Mouse (Mus musculus) right cerebral cortex, postnatal 25 days (tissue): ENCODE measurements around the gene Stt3b.

Experiments used
- DNase-seq: peaks from one replicate; pipeline ENCODE4 v3.0.0; 2022

Stt3b gene

DNA sequence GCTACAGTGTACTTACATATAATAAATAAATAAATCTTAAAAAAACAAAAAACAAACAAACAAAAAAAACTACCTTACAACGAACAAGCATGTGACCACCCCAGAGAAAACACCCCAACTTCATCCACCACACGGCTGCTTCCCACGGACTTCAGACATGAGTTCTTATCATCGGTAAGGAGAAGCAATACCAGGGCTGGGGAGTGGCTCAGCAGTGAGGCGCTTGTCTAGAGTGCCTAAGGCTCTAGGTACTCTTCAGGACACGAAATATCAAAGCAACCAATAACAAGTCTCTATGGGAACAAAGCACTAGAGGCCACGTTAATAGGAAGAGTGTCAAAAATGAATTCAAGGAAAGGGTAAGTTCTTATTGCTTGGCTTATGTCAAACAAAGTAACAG, 49.8 kb downstream of the Stt3b start:
- no peak for DNase-seq

DNA sequence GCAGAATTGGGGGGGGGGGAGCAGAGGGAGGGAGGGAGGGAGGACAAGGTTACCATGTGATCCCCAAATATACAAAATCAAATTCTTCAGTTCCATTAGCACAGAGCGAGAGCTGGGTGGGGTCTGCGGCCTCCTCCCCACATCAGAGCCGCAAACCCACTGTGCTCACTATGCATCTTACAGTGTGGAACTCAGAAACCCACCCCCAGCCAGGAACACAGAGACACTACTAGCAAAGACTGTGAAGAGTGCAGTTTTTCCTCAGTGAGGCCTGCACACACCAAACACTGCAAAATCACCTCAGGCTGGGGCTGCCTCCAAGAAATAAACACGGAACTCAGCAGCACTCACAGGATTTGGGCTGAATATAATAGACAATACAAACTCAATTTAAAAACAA, 50.4 kb downstream of the Stt3b start:
- DNase-seq: no peak

DNA sequence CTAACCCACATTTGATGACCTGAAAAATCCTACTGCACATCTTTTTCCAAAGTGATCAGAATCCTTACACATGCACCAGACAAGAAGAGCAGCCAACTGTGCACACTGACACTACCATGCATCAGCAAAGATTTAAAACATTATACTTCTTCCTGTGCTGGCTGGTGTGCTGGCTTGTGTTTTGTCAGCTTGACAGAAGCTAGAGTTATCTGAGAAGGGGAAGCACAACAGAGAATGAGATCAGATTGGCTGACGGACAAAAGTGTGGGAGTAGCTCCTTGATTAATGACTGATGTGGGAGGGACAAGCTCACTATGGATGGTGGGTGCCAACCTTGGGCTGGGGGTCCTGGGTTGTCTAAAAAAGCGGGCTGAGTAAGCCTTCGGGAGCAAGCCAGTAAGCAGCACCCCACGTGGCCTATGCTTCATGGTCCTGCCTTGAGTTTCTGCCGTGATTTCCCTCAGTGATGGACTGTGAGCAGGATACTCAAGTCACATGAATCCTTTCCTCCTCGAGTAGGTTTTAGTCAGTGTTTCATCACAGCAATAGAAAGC, 52.4 kb downstream of the Stt3b start:
- no peak for DNase-seq

DNA sequence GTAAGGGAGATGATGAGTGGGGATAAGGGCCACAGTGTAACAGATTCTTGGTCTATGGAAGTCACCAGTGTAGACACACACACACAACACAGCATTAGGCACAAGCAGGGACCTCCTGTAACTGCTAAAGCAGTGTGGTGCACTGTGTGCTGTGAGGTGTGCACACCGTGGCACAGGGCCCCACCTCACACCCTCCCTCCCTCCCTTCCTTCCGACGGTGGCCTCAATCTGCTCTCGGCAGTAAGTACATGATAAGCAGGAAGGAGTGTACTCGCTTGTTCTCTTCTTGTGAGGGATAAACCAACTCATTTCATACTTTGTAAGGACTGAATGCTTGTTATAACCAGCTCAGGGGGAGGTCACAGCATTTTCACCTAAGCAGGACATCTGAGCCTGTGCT, 61.1 kb downstream of the Stt3b start:
- DNase-seq: no peak

DNA sequence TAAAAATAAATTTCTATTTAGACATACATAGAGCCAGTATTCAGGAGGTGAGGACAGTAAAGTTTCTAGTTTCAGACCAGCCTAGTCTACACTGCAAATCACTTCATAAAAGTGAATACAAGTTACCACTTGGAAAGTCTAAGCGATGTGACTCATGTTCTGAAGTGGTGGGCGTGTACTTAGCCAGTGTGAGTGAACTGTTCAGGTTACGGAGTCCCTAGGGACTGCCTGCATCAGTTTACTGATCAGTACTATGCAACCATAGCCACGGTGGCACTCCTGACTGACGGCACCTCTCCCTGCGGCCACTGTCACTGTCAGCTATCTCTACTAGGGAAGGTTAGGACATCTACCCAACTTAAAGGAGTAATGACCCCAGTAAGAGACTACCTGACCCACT, 65.1 kb downstream of the Stt3b start:
- no peak for DNase-seq

DNA sequence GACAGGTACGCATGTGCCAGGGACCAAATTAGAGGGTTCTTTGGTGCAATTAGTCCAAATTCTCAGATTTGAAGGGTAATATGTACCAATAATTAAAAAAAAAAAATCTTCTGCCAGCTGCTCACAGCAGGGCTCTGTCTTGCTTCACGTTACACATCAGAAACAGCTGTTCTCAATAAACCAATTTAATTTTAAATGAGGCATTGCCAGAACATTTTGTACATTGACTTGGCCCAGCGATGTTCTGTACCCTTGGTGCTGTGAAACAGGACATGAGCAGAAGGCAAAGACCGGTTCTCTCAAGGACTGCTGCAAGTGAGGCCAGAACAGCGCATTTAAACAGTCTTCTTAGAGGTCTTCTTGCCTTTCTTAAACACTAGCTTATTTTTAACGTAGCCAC, 66.6 kb downstream of the Stt3b start:
- DNase-seq: no peak

DNA sequence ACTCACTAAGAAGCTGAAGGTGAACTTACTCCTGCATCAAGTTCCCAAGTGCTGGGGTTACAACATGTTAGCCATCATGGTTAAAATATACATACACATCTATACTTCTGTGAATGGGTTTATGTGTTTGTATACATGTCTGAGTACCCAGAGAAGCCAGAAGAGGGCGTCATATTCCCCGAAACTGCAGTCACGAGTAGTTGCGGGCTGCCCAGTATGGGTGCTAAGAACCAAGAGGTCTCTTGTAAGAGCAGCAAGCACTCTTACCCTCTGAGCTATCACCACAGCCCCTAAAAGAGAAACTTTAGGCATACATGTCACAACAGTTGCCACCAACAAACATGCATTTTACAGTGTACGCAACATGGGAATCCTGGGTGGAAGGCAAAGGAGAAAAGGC, 70.4 kb downstream of the Stt3b start:
- no peak for DNase-seq

DNA sequence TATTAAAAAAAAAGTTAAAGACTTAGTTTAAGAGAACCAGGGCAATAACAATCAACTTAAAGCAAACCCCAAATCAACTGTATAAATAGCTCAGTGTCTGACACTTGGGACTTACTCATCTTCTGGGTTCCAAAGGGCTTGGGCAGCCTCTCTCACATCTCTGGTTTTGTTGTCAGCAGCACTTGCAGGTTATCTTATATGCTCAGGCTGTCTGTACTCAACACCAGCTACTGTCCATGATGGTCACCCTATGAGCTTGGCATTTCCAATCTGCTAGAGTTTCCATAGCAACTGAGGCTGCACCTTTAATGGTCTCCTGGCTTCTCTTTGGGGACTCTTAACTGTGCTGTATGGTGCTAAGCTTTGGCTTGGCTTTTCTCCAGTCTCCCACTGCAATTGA, 72.3 kb downstream of the Stt3b start:
- no peak for DNase-seq

DNA sequence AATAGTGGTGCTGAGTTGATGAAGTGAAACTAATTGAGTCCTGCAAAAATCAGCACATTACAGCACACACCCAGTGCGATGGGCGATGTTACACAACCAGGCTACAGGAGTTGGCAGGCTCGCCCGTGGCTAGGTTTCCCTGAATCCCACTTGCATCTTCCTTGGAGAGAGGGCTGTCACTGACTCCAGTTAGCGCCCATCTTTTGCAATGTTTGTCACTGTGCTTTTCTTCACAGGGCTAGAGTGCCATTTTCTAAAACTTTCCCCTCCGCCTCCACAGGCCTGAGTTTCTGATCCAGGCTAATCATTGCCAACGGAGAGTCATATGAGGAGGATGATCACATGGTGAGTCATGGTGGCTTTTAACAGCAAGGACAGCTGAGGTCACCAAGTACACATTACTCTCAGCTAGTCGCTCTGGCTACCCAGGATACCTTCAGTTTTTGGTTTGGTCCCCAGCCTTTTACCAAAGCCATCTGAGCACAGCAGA, 73.8 kb downstream of the Stt3b start:
- no peak for DNase-seq

DNA sequence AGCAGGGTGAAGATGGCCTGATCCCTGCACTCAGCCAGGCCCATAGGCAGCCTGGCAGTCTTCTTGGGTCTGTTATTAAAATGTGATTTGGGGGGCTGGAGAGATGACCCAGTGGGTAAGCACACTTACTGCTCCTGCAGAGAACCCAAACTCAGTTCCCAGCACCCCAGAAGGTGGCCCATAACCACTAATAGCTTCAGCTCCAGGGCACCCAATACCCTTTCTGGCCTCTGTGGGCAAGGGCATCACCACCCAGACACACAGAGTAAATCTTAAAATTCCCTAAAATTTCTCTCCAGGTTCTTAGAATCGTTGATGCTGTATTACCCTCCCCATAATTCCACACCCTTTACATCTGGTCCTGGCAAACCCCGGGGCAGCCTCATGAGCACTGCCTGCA, 75.7 kb downstream of the Stt3b start:
- DNase-seq: no peak

DNA sequence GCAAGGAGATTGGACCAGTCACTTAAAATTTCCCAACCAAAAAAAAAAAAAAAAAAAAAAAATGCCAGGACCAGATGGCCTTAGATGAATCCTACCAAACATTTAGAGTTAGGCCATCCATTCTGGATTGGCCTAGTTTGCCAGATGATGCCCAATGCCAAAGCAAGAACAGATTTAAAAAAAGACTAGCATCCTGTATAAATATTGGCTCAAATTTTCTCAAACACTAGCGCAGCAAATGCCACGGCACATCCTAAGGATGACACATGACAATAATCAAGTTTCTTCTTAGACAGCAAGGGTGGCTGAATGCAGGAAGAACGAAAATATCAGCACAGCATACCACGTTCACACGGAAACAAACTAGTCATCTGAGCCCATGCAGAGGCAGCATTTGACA, 76.5 kb downstream of the Stt3b start:
- DNase-seq: no peak

DNA sequence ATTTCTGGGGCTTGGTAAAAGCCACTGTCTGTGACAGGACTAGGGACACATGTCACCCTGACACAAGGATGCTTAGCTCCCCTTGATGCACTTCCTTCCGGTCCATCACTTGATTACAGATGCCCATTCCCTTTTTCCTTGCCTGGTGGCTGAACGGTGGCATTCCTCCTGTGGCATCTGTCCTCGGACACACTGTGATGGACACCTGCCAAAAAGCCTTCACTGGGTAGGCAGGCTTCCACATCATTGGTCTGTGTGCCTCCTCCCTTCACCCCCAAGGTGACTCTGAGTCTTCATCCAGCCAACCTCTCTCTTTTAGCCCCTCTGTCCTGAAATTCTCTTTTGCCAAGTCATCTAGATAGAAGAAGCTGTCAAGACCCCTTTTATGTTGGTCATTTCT, 78.7 kb downstream of the Stt3b start:
- no peak for DNase-seq

DNA sequence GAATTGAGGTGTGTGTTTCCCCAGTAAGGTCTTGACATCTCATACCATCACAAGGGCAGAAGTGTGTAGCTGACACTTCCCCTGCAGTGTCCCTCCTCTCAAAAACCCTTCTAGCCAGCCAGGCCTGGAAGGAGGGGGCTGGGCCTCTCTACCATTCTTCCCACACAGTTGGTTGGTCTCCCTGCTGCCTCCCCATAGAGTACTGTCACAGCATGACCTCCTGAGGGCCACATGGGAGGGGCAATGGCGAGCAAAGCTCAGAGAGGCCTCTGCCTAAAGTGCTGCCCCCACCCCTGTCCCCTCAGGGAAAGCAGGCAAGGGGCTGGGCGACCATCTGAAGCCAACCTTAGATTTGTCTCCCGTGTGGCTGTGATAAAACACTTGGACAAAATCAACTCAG, 80.1 kb downstream of the Stt3b start:
- no peak for DNase-seq

DNA sequence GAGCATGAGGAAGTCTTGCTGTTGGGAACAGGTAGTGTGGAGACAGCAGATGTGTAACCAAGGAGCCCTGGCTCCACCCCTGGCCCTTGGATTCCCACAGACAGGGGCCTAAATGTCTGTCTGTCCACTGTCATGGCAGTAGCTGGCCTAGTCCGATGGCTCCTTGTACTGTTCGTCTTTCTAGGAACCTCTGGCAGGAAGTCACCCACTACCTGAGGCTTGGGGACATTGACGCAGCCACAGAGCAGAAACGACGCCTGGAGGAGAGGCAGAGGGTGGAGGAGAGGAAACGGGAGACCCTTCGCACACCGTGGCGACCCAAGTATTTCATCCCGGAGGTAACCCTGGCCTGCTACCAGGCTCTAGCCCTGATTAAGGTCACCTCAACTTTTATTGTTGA, 80.5 kb downstream of the Stt3b start:
- DNase-seq: no peak

DNA sequence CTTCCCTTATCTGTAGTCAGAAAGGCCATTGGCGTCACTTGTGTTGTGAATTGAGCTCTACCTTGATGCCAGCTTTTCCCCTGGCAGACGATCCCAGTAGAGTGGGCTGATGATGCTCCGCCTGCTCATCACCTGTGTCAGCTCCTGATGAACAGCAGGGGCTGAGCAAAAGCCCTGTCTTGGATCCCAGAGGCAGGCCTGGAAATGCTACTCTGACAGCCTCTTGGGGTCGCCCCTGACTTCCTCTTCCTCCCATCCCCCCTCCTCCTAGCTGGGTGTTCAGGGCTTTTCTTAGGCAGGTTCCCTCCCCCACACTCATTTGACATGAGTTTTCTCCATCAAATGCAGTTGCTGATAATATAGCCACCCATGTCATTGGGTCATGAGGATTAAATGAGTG, 81.1 kb downstream of the Stt3b start:
- DNase-seq: no peak

DNA sequence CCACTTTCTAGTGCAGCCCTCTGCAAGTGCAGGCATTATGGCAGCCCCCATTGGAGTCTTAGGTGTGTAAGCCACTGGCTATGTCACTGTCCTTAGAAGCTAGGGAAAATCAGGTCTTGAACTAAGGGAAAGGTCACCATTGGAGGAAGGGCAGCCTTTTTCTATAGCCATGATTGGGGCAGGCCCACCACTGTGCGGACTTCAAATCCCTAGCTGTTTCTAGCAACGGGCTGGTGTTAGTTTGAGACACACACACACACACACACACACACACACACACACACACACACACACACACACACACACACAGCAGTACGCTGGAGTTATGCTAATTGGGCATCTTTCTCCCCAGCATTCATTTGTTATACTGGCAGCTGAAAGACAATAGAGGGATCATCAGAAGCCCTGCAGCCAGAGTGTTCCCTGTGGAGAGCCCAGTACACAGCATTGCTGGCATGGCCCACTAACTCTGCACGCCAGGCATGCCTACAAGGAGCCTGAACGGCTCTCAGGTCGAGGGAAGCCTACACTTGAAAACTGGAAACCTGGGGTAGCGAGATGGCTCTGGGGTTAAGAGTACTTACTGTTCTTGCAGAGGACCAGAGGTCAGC, 85.4 kb downstream of the Stt3b start:
- DNase-seq: no peak

DNA sequence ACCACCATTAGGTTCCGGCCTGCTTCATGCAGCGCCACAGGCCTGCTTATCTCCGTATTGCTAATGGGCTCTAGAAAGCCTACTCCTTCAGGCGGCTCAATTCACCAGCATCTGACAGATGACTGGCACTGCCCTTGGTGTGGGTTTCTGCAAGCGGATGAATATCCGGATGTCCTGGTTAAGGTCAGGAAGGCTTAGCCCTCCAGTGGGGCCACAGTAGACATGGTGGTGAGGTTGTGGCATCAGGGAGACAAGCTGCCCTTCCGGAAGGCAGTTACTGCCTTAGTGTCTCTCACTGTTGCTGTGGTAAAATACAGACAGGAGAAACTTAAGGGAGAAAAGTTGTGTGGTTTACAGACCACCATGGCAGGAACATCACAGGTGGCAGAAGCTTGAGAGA, 89.0 kb downstream of the Stt3b start:
- DNase-seq: no peak

DNA sequence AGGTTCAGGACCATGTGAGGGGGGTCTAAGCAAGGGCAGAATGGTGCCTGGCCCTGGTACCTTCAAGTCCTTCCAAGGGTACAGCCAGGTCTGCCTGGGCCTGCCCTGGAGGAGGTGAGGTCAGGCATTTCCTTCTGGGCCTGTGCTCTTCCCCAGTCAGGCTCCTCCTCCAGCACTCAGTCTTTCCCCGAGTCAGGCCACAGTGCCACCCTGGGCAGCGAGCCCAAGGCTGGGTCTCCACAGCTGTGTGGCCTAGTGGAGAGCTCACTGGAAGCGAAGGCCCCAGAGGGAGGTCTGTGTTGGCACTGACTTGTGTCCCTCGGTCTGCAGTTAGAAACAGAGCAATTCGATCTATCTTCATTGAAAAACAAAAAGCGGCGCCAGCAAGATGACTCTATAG, 89.8 kb downstream of the Stt3b start:
- DNase-seq: no peak

DNA sequence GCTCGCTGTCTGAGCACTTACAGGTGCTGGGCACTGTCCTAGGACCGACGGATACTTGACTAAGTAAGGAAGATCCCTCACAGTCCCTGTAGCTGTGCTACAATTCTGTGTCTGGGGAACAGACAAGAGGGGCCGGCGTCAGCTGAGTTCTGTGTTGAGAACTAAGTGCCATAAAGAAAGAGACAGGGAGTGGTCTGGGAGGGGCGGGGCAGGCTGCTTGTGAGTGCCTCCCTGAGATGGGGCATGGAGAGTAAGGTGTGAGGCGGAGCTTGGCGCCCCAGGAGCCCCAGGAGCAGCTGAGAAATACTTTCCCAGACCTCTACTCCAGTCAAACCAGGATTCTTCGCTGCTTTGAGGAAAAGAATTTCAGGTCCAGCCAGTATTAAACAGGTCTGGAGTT, 92.2 kb downstream of the Stt3b start:
- DNase-seq: no peak

DNA sequence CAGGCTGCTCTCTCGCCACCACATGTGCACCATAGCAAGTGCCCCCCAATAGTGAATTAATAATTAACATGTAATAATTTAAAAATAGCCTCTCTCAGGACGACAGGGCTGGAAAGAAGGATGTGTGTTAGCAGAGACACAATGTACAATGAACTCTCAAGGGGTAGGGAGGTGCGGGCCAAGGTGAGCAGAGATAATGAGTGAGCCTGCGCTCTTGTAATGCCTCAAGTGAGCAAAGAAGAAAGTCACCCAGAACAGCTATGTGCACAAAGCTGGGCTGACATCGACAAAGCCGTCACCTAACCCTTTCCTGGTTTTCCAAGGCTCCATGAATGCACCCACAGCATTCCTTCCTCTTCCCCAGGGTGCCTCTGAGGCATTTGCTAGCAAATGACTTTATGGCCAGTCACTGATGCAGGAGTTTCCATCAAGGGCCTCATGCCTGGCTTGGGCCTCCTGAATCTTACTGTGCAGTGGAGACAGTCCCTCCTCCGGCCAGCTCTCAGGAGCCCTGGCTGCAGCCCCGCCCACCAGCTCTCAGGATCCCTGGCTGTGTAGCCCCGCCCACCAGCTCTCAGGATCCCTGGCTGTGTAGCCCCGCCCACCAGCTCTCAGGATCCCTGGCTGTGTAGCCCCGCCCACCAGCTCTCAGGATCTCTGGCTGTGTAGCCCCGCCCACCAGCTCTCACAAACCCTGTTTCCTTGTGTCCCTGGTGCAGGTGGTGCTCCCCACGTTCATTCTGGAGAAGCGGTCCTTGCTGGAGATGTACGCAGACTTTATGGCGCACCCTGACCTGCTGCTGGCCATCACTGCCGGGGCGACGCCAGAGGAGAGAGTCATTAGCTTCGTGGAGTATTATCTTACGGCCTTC, 94.2 kb downstream of the Stt3b start:
- no peak for DNase-seq

DNA sequence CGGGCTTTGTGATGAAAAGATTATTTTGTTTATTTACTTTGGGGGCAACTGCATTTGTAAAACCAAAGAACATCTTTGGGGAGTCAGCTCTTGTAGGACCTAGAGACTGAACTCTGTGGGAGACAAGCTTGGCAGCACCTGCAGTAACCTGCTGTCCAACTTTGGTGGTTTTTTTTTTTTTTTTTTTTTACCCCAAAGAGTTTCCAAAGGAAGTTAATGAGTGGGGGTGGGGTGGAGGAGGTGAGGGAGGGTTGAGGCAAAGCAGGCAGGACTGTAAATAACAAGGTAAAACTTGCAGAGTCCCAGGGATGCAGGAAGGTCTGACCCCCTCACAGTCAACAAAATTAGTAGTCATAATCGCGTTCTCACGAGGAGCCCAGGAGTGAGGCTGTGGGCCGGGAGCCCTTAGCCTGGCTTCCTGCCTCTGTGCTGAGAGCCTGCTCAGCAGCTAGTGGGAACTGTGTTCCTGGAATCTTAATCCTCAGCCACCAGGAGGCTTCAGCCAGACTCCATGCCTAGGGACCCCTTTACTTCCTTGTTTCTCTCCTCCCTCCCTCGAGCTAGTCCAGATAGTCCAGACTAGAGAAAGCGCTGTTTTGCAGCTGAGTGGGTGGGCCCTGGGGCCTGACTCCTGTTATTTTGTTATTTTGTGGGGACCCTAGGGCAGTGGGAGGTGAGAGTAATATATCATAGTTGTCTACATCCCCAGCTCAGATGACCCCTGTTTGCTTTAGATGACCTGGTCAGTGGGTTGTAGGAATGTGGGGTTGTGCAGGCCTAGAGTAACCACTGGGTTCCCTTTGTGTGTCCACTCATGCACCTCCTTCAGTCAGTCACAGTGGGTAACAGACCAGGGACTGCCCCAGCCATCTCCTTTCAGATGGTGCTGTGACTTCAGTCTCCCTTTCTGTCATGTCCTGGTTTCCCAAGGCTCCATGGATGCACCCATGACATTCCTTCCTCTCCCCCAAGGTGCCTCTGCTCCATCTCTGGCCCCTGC, 95.3 kb downstream of the Stt3b start:
- no peak for DNase-seq

DNA sequence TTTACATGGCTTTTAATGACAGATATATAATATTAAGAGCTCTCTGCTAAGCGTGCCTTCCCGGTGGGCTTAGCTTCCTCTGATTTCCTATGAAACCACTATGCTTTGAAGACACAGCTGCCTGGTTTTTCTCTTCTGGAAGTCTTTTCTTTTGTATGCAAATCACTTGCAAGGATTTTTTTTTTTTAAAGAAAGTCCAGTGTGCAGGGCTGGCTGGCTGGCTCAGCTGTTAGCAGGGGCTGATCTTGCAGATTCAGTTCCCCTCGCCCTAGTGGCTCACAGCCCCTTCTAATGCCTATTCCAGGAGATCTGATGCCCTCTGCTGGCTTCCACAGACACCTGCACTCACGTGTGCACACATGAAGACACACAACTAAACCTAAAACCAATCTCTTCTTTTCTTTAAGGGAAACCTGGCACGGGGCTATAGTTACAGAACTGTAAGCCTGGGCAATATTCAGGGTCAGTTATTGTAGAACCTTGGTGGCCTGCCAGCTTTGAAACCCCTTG, 96.4 kb downstream of the Stt3b start:
- DNase-seq: no peak

DNA sequence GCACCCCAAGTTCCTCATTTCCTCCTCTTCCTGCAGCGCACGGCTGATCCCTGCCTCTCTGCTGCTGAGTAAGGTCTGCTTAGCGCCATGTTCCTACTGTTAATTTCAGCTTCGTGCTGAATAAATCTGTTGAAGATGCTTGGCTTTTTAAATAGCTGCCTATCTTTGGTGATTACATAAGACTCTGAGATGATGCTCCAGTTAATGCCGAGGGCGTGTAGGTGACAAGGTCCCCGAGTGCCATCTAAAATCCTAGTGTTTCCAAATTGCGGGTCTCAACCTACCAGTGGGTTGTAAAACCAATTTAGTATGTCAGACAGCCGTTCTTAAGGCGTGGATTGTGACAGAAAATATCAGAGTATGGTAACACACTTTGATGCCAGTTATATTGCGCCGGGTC, 99.7 kb downstream of the Stt3b start:
- no peak for DNase-seq
